Mouse (Mus musculus) c-Kit-positive CD71-positive TER-119-positive erythroid progenitor cells, embryonic 14.5 days (primary cell): Measurements from ENCODE around the gene Chrnd.
A peak's percentile ranks its signal among the peaks of the same experiment; 100 is the strongest.

Experiments used
- DNase-seq: peaks from one replicate; pipeline ENCODE4 v3.0.0-alpha.2; 2013; ENCODE audit warnings: low spot score

Gene Chrnd

GRCm38 (mm10) chr1:87184751-87185139 lies 5.7 kb upstream of the Chrnd start:
- DNase-seq = peak; percentile 53

GRCm38 (mm10) chr1:87185526-87185925 lies 4.9 kb upstream of the Chrnd start:
- DNase-seq = no peak

- DNase-seq = no peak
These were observed 4.0 kb upstream of the Chrnd start for GRCm38 (mm10) chr1:87186261-87187036.

DNA sequence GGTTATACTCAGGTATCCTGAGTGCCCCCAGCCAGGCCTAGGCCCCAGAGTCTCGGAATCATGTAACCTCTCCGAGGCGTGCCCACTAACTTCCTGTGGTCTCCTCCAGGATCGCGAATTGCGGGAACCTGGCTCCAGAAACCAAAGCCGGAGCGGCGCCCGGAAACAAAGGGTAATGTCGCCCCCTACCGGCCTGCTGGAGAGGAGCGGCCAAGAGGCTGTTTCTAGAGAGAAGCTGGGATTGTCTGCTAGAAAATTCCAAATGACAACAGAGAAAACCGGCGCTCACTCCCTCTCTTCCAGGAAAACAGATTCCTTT lies 3.4 kb upstream of the Chrnd start:
- DNase-seq = peak; percentile 38

DNA sequence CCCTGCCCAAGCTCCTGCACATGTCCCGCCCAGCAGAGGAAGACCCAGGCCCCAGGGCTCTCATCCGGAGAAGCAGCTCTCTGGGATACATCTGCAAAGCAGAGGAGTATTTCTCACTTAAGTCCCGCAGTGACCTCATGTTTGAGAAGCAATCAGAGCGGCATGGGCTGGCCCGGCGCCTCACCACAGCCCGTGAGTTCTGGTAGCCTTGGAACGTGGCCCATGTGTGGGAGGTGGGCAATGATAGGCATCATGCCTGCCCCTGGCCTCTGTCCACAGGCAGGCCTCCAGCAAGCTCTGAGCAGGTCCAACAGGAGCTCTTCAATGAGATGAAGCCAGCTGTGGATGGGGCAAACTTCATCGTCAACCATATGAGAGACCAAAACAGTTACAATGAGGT lies 6.9 kb downstream of the Chrnd start:
- DNase-seq = no peak

GRCm38 (mm10) chr1:87198119-87199065 lies 8.0 kb downstream of the Chrnd start:
- no peak for DNase-seq

DNA sequence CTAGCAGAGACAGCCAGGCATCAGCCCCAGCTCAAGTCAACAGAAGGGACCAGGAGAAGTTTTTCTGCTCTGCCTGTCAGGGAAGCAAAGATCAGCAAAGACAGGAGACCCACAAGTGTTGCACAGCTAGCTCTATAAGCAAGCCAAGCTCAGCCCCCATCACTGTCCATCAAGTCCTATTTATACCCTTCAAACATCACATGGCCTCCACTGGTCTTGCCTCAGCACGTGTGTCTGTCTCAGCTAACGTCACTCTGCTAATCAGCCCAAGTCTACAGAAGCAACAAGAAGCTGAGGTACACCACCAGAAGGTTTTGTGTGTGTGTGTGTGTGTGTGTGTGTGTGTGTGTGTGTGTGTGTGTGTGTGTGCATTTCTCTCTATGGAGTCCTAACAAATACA lies 10.4 kb downstream of the Chrnd start:
- DNase-seq = no peak

DNA sequence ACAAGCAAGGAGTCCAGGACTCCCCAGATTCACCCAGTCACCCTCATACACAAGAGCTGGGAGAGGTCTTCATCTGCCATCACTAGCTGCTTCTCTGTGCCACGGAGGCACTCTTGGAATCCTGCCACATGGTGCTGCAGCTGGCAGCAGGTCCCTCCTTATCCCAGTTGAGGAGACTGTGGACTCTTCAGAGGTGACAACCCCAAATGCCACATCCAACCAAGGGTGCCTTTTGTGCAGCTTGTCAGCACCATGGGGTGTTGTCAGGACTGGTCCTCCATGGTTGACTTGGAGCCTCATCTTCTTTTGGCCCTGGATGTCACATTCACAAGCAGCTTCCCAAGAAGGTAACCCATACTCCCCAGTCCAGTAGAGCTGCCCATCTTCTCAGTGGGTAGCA lies 11.4 kb downstream of the Chrnd start:
- DNase-seq = no peak

DNA sequence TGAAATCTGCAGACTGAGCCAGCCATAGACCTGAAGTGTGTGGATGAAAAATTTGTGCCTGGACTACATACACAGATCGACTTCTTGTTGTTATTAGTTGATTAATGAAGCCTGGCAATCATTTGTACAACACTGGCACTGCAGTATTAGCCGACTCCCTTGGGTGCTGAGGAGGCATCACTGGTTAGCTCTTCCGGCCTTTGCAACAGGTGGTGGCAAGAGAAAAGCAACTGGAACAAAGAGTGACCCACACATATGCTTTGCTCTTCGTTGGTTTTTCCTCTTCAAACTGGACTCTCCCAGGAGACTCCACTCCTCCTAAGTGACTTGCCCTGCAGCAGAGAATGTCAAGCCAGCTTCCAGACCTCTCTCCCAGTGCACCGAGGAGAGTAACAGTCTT lies 13.4 kb downstream of the Chrnd start:
- DNase-seq = no peak

DNA sequence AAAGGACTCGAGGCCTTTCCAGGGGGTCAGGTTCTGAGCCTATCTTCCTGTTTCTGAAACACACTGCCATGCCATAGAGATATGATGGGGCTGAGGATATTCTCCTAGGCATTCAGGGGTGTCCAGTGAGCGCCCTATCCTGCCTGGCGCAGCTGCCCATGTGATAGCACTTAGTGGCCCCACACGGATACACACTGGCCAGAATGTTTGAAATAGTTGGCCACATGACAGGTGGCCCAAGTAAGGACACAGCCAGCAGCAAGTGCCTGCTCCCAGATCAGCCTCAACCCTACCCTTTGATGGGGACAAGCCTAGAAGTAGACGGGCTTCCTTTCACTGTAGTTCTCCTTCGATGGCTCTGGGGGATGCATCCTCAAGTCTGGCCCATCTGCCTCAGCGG lies 14.1 kb downstream of the Chrnd start, which contains the start of gene Chrng:
Chrng (plus strand) TSS at position 193 of the 400 bp plus-strand sequence.
- DNase-seq = no peak

DNA sequence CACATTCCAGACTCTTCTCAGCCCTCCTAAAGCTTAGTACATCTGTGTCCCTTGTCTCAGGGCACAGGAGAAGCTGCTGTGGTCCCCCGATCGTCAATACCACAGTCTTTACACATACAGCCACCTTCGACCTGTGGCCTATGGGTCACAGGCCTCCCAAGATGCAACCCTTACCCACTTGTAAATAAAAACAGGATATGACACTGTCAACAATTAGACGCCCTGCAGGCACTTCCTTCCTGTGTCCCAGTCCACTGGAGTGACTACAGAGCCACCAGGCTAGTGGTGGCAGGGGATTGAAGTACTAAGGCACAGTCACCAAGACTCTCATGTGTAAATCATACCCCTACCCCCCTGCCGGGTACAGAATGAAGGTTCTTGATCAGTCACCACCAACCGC lies 14.6 kb downstream of the Chrnd start:
- DNase-seq = no peak

DNA sequence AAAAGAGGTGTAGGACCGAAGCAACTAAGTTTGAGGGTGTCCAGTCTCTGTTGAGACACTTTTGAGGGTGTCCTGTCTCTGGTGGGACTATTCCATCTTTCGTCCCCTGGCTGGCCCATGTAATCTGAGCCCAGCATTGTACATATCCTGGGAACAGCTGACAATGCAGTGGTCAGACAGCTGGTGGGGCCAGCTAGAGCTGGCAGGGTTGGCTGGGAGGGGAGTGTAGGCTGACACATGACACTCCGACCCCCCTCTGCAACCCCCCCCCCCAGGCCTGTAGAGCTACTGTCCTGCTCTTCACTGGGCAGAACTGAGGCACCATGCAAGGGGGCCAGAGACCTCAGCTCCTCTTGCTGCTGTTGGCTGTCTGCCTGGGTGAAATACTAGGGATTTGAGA lies 15.1 kb downstream of the Chrnd start:
- DNase-seq = no peak

DNA sequence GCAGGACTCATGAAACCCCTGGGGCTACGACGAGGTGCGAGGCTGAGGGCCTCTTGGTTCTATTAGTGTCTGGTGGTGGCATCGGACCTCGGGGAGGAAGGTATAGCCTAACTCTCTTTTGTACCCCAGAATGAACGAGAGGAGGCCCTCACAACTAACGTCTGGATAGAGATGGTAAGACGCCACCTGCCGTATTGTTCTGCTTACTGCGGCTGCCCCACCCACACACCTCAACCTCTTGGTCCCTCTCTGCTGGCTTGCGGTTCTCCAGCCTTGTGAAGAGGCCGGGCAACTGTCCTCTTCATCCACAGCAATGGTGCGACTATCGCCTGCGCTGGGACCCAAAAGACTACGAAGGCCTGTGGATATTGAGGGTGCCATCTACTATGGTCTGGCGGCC lies 15.9 kb downstream of the Chrnd start:
- no peak for DNase-seq

DNA sequence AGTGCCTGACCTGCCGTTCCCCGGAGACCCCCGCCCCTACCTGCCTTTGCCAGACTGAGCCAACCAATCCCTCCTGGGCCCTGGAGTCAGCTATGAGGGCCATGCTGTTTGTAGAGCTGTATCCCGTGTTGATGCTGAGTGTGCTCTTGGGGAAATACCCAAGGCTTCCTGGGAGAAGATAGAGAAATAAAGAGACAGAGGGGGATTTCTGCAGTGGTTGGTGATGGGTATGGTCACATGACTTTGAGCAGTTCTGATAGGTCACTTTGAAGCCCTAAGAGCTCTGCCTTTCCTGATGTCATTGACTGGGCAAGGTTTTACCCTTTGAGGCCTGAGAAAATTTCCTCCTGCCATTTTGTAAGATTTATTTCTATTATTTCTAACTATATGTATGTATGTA lies 21.0 kb downstream of the Chrnd start:
- no peak for DNase-seq

DNA sequence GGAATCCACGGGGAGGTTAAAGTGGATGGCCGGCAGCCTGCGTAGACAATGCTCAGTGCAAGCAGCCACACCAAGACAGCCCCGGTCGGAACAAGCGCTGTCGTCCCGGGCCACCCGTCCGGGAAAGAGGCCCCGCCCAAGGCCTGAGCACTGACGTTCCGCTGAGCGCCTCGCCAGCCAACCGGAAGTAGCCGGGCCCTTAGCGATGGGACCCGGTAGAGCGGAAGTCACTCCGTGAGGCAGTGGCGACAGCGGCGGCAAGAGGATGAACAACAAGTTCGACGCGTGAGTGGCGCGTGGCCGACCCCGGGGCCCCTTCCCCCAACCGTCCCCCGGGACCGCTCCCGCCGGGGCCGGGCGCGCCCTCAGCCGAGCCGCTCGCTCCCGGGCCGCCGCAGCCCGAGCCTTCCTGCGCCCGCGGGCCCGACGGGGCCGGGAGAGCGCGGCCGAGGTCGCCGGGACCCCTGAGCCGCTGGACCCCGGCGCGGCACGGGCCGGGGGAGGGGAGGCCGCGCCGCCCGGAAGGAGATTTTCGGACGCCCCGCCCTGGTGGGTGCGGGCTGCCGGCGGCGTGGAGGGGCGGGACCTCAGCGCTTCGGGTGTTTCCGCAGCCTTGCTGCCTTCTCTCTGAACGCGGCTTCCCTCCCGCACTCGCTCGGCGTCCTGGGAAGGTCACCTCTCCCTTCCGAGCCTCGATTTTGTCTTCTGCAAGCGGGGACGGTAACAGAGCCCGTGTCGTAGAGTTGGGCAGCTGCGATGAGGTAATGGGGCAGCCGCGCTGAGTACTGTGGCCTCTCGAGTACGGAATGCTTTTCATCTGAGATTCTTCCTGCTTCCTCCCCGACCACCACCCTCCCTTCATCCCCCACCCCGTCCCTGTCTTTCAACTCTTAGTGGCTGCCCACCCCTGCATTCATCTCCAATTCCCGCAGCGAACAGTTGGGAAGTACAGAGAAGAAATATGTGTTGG lies 23.6 kb downstream of the Chrnd start, which contains the start of gene Eif4e2:
Eif4e2 (plus strand) TSS at position 180 of the 970 bp plus-strand sequence.
- DNase-seq = peak; percentile 88

GRCm38 (mm10) chr1:87214748-87215147 lies 24.3 kb downstream of the Chrnd start:
- no peak for DNase-seq

GRCm38 (mm10) chr1:87217938-87218337 lies 27.5 kb downstream of the Chrnd start:
- no peak for DNase-seq

DNA sequence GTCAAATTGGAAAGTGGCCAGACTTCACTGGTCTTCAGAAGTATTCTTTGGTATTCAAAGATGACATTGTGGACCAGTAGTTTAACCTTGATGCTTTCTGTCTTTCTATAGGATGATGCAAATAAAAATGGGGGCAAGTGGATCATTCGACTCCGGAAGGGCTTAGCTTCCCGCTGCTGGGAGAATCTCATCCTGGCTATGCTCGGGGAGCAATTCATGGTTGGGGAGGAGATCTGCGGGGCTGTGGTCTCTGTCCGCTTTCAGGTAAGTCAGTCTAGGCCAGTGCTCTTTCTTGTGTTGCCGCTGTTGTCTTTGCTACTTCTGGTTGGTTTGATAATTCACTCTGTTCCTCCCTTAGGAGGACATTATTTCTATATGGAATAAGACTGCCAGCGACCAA lies 35.3 kb downstream of the Chrnd start:
- DNase-seq = no peak

- DNase-seq = no peak
These were observed 36.2 kb downstream of the Chrnd start for GRCm38 (mm10) chr1:87226409-87227159.

DNA sequence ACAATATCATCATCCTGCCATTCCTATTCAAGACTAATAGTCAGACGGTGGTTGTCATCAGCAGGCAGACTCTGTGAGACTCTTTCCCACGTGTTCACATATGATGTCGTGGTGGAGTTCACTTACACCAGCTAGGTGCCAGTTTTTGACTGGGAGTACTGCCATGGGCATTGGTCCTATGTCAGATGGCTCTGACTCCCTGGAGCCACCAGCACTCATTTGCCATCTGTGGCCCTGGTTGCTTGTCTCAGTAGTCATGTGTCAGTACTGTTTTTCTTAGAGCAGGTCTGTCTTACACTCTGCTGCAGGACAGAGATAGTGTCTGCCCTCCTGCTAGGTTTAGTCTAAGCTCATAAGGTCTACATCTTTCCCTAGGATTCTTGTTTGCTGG lies 36.7 kb downstream of the Chrnd start:
- no peak for DNase-seq

DNA sequence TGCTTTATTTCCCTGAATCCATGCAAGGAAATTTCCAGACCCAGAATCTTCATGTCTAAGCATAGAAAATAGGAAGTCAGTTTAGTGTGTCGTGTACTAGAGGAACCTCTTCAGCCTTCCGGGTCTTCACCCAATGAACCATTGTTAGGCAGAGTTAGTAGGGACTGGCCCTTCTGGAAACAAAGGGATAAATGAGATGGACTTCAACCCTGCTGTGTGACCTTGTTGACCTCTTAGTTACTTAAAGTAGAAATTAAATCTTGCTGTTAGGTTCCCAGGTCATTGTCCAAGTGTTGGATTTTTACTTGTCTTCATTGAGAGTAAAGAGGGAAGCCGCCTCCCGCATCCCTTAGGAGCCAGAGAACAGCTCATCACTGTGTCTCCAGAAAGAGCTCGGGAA lies 40.2 kb downstream of the Chrnd start:
- DNase-seq = no peak
